Mouse (Mus musculus) G1E (cell line): ENCODE results near the gene Klhdc4.

Experiments
- CTCF ChIP-seq: IDR thresholded peaks from 2 replicates; pipeline ENCODE4 v1.5.1; 2012; ENCODE audit warnings: low read depth, low read length, inconsistent platforms, mixed read lengths
- GATA1 ChIP-seq: IDR thresholded peaks from 2 replicates; pipeline ENCODE4 v1.6.1; 2012; ENCODE audit warnings: borderline replicate concordance, low read length, inconsistent platforms, mixed read lengths
- GATA2 ChIP-seq: IDR thresholded peaks from 2 replicates; pipeline ENCODE4 v1.6.1; 2012; ENCODE audit warnings: low read depth, low read length, inconsistent platforms, borderline replicate concordance
- TAL1 ChIP-seq: conservative IDR thresholded peaks from 2 replicates; pipeline ENCODE4 v1.6.1; 2012; ENCODE audit warnings: low read depth, low read length, inconsistent platforms, mixed read lengths

GRCm38 (mm10) chr8:121749501-121749900 lies 79.9 kb downstream of the Klhdc4 start:
- TF ChIP-seq GATA1 (no peak), GATA2 (no peak), CTCF (no peak), TAL1 (no peak)
